In the genomic region with DNA sequence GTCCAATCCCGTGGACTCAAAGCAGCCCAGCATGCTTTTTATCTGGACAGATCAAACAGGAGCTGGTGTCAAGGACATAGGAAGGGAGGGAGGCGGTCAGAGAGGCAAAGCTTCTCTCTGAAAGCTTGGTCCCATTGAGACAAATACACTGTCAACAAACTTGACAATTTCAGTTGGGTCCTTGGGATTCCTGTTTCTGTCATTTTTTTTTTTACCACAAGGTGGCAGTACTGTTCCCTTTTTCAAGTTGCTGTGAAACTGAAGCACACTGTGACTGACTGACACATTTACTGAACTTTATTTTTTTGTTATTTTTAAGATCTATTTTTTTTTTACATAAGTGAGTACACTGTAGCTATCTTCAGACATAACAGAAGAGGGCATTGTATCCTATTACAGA, we compare ENCODE assay signal across 8 mouse cellular contexts. TPM values are rescaled to one million over a fixed set of nuclear protein-coding genes. Genes with fewer than 3 reads are reported as not detected.
DNase-seq lines count a peak whose midpoint lies in the region; ATAC-seq and TF ChIP-seq lines count a peak whose summit lies in the region.

No protein-coding gene starts in this region.

- no peaks in the 10 kb centered on the region for H3K9me3 ChIP-seq in heart, postnatal 0 days (replicated peaks; ENCODE audit: control insufficient read depth, low read length)

- no peaks in the 10 kb centered on the region; the same call in 1 of the 2 replicates for H3K4me1 ChIP-seq in heart, postnatal 0 days (ENCODE audit: control insufficient read depth, insufficient read depth)

- DNase-seq in heart, postnatal 0 days (ENCODE audit: low spot score): peak; percentile 40
- DNase-seq in heart, postnatal 4 days: no peak
- DNase-seq in CD4-positive helper T cell, adult 2 months (ENCODE audit: low read depth, low spot score): peak; percentile 60
- DNase-seq in brain, adult 2 months (ENCODE audit: low read depth, low spot score): peak; percentile 70
- DNase-seq in lung, postnatal 10 days: peak; percentile 39
- DNase-seq in frontal cortex, postnatal 25 days (ENCODE audit: low spot score in 2 of 2): no peak
- DNase-seq in thymus, postnatal 36 days: no peak
- DNase-seq in gastrocnemius, postnatal 25 days: no peak

- 59% methylated on average over 2 of the region's 2 CpGs for WGBS in heart, postnatal 0 days

- H3K36me3 ChIP-seq in heart, postnatal 0 days (replicated peaks; ENCODE audit: control insufficient read depth, insufficient read depth, low read length): peaks cover 70% of the 10 kb centered on the region

- peak; percentile 69 for TF ChIP-seq CTCF in heart, postnatal 0 days (IDR thresholded peaks at IDR 0.05; ENCODE audit: low read depth)

- no peak for ATAC-seq in heart, postnatal 0 days (ENCODE audit: insufficient read depth, low read depth)

- H3K27me3 ChIP-seq in heart, postnatal 0 days (ENCODE audit: control insufficient read depth, insufficient read depth, low read length): no peaks in the 10 kb centered on the region

- H3K4me3 ChIP-seq in heart, postnatal 0 days (ENCODE audit: low read depth, low read length): no peak overlapping the region

- no peak overlapping the region for H3K27ac ChIP-seq in heart, postnatal 0 days (ENCODE audit: low read depth)

- no peak for TF ChIP-seq EP300 in heart, postnatal 0 days (IDR thresholded peaks at IDR 0.05; ENCODE audit: low read depth)

- no peak overlapping the region for H3K9ac ChIP-seq in heart, postnatal 0 days (replicated peaks; ENCODE audit: low read depth, low read length)

- H3K4me2 ChIP-seq in heart, postnatal 0 days (ENCODE audit: low read depth, low read length): no peak overlapping the region

RNA-seq across cellular contexts. Expression of gene St14, which starts 19.4 kb away (rescaled TPM):
- 3.3 TPM in 2 replicates for total RNA-seq in heart, postnatal 0 days (2014; rRNA removed; ENCODE audit: low replicate concordance)
- 0.23 and 0.60 TPM in 2 replicates for polyA plus RNA-seq in heart, postnatal 0 days (2015; fragmentation: Nextera tagmentation; extraction: Ambion mirVana)
- under 1 TPM; 0.52 to 0.65 TPM for total RNA-seq in heart, postnatal 4 days (2021)
- total RNA-seq in gastrocnemius, postnatal 25 days (2021): under 1 TPM; 0.20 to 0.27 TPM

Comparison
In these comparisons a context has a peak if more than half of its experiments do, and no peak if none do; other contexts are left out.
1. DNase-seq: peak in heart, postnatal 0 days (single experiment), CD4-positive helper T cell, adult 2 months (single experiment), brain, adult 2 months (single experiment) and lung, postnatal 10 days (single experiment); none in heart, postnatal 4 days (single experiment), frontal cortex, postnatal 25 days (0 of 2), thymus, postnatal 36 days (0 of 2) and gastrocnemius, postnatal 25 days (single experiment).